Mouse (Mus musculus): ENCODE results near the gene Rtf2.

DNA sequence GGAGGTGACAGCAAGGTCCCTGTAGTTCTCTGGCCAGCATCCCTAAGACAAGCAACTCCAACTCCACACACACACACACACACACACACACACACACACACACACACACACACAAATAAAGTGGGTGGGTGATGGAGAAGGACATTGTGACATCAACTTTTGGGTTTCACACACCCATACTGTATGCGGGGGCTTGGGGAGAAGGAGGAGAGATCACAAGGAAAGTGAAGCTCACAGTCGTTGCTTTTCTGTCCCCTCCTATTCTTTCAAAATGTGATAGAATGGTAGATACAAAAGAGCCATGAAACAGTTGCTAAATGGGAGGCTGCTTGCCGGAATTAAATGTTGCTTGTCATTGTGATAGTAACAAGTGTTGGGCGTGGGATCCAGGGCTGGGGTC lies 45.7 kb upstream of the Rtf2 start:
- TF ChIP-seq CTCF (IDR thresholded peaks at IDR 0.05; ENCODE audit: low read depth, low read length) (no peak), POLR2A (IDR thresholded peaks at IDR 0.05; ENCODE audit: extremely low read depth, insufficient read depth, low read length) (no peak)
